Mouse (Mus musculus) cortical plate, adult 2 months (tissue): ENCODE measurements around the gene Phf8.

ENCODE experiments used
- CTCF ChIP-seq: fragments of 200-500 bp; IDR thresholded peaks from 2 replicates; pipeline ENCODE4 v1.5.1; 2011; ENCODE audit warnings: mild to moderate bottlenecking, control low read depth, low read length; ENCODE audit not compliant: insufficient read depth; ENCODE audit errors: extremely low read depth
- POLR2A ChIP-seq: fragments of 200-500 bp; IDR thresholded peaks from 2 replicates; pipeline ENCODE4 v1.6.1; 2011; ENCODE audit warnings: mild to moderate bottlenecking, low read length, control low read depth; ENCODE audit not compliant: insufficient read depth; ENCODE audit errors: extremely low read depth

- TF ChIP-seq CTCF (no peak), POLR2A (no peak)
Measured at GRCm38 (mm10) chrX:151513694-151514093, 6.8 kb upstream of the Phf8 start.
